Mouse (Mus musculus) adrenal gland (tissue): ENCODE results near the gene Mrpl14.

Source experiments
- intact Hi-C: fragments of 180-260 bp; cut with DNase I; formaldehyde crosslinking; loops from one replicate; pipeline ENCODE4 v1.15.1; 2025

Gene Mrpl14

DNA sequence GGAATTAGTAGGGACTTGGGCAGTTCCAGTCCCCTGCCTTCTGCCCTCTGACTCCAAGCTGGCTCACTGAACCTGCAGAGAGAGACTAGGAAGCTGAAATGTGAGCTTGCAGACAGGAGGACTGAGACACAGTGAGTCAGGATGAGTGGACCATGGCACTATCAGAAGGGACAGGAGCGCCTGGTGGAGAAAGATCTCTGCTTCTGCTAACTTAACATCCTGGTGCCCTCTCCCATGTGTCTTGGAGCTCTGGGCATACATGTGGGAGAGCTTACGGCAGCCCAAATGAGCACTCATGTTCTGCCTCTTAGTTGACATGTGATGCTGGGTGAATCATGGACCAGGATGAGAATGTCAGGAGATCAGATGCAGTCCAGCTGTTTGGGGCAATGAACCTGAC lies 59.5 kb downstream of the Mrpl14 start:
- intact Hi-C loops, result no loop called here

DNA sequence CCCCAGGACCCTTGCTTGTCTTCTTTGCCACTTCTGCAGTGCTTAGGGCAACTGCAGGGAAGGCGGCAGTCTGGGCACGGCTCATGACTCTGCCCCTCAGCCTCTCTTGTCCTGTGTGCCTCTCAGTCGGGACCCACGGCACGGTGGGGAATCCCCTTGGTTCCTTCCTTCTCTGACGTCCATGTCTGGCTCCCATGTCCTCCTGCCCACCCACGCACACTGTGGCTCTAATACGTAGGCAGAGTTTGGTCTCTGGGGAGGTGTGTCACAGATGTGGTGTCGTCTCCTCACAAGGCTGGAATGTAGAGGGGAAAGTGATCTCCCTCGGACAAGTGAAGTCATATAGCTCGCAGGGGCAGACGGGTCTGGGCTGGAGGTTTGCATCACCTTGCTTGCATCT lies 60.6 kb downstream of the Mrpl14 start:
- intact Hi-C loops, result no loop called here

DNA sequence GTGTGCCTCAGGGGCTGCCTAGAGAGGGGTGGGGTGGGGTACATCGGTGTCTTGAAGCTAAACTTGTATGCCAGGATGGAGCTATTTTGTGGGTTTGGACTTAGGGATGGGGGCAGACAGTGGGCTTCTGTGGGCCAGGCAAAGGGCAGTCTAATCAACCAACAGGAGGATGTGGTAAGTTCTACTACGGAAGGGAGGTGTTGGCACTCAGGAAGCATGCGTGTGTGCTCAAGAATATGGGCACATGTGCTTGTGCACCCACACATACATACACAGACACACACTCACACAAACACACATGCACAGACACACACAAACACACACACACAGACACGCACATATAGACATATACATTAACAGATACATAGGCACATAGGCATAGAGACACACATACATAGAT lies 61.2 kb downstream of the Mrpl14 start:
- intact Hi-C loops, result no loop called here
